In the genomic region with DNA sequence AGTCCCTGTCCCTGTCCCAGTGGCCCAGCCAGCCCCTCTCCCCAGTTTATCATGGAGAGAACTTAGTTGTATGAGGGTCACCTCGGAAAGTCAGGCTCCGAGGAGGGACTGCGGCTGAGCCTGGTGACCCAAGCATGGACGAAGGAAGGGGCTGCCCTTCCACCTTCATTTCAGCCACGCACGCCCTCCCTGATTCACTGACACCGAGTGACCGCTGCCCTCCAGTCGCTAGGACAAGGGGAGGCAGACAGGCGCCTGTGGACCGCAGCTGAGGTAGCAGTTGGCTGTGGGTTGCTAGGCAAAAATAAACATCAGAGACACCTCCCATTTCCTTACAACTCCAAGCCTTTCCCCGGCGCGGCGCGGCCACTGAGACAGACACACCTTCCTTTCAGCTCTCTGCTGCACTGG, we compare ENCODE assay signal across 8 mouse cellular contexts. TPM values are rescaled to one million over a fixed set of nuclear protein-coding genes. Genes with fewer than 3 reads are reported as not detected.
DNase-seq lines count a peak whose midpoint lies in the region; ATAC-seq and TF ChIP-seq lines count a peak whose summit lies in the region.

No protein-coding gene starts in this region.

- peaks cover 25% of the 10 kb centered on the region for H3K79me2 ChIP-seq in liver, adult 2 months (ENCODE audit: control insufficient read depth, insufficient read depth, low read length)

- H3K4me2 ChIP-seq in embryonic facial prominence, embryonic 14.5 days (ENCODE audit: low read depth, low read length), result peak overlapping the region; percentile 99
- H3K4me2 ChIP-seq in kidney, embryonic 15.5 days, result peak overlapping the region; percentile 90
- H3K4me2 ChIP-seq in stomach, embryonic 15.5 days, result peak overlapping the region; percentile 97

- ATAC-seq in embryonic facial prominence, embryonic 14.5 days (ENCODE audit: low read depth), result peak; percentile 70
- peak; percentile 82 for ATAC-seq in kidney, embryonic 15.5 days (replicated peaks; ENCODE audit: low FRiP score)
- ATAC-seq in monocyte, adult 5-6 weeks (replicated peaks; ENCODE audit: insufficient number of reproducible peaks, low FRiP score, low TSS enrichment, poor library complexity, severe bottlenecking), result peak; percentile 85
- ATAC-seq in stomach, embryonic 15.5 days (ENCODE audit: insufficient read depth, low FRiP score, low read depth), result peak; percentile 72

- no peaks in the 10 kb centered on the region for H3K27me3 ChIP-seq in embryonic facial prominence, embryonic 14.5 days (replicated peaks; ENCODE audit: control insufficient read depth, insufficient read depth, low read length)
- no peaks in the 10 kb centered on the region for H3K27me3 ChIP-seq in heart, embryonic 10.5 days (ENCODE audit: insufficient read depth, poor library complexity, severe bottlenecking)
- no peaks in the 10 kb centered on the region for H3K27me3 ChIP-seq in kidney, embryonic 15.5 days
- H3K27me3 ChIP-seq in liver, adult 2 months (ENCODE audit: control insufficient read depth, insufficient read depth, low read length), result no peaks in the 10 kb centered on the region
- no peaks in the 10 kb centered on the region for H3K27me3 ChIP-seq in stomach, embryonic 15.5 days (replicated peaks)

- peak; percentile 83 for DNase-seq in 3T3-L1 (ENCODE audit: low read depth, low spot score)
- peak; percentile 68 for DNase-seq in adrenal gland, adult 8-10 months
- peak; percentile 91 for DNase-seq in embryonic facial prominence, embryonic 14.5 days (ENCODE audit: low spot score)
- DNase-seq in heart, embryonic 10.5 days (ENCODE audit: low spot score), result peak; percentile 95
- peak; percentile 86 for DNase-seq in liver, adult 2 months (ENCODE audit: extremely low read depth, low read depth, low spot score)

- H3K9ac ChIP-seq in embryonic facial prominence, embryonic 14.5 days (ENCODE audit: low read depth, low read length), result peak overlapping the region; percentile 99
- peak overlapping the region; percentile 46 for H3K9ac ChIP-seq in kidney, embryonic 15.5 days
- H3K9ac ChIP-seq in liver, adult 2 months (ENCODE audit: low read depth, low read length), result peak overlapping the region; percentile 95
- peak overlapping the region; percentile 40; the same call in 1 of the 2 replicates for H3K9ac ChIP-seq in stomach, embryonic 15.5 days

- no peaks in the 10 kb centered on the region for H3K9me3 ChIP-seq in embryonic facial prominence, embryonic 14.5 days (ENCODE audit: control insufficient read depth, low read length)
- no peaks in the 10 kb centered on the region for H3K9me3 ChIP-seq in heart, embryonic 10.5 days
- no peaks in the 10 kb centered on the region for H3K9me3 ChIP-seq in kidney, embryonic 15.5 days (replicated peaks)
- H3K9me3 ChIP-seq in stomach, embryonic 15.5 days, result no peaks in the 10 kb centered on the region

- no peak for TF ChIP-seq CTCF in liver, adult 2 months (IDR thresholded peaks at IDR 0.05; ENCODE audit: low read depth, low read length)

- H3K36me3 ChIP-seq in embryonic facial prominence, embryonic 14.5 days (ENCODE audit: control insufficient read depth, insufficient read depth, low read length), result peaks cover 8% of the 10 kb centered on the region
- H3K36me3 ChIP-seq in heart, embryonic 10.5 days, result peaks cover 10% of the 10 kb centered on the region
- H3K36me3 ChIP-seq in kidney, embryonic 15.5 days, result peaks cover 10% of the 10 kb centered on the region
- H3K36me3 ChIP-seq in liver, adult 2 months (ENCODE audit: control insufficient read depth, insufficient read depth, low read length), result peaks cover 7% of the 10 kb centered on the region; the same call in 1 of the 2 replicates
- peaks cover 1% of the 10 kb centered on the region; the same call in 1 of the 2 replicates for H3K36me3 ChIP-seq in stomach, embryonic 15.5 days

- H3K27ac ChIP-seq in embryonic facial prominence, embryonic 14.5 days (replicated peaks; ENCODE audit: low read depth, low read length), result peak overlapping the region; percentile 95
- H3K27ac ChIP-seq in heart, embryonic 10.5 days, result peak overlapping the region; percentile 97
- peak overlapping the region; percentile 98 for H3K27ac ChIP-seq in kidney, embryonic 15.5 days
- peak overlapping the region; percentile 92 for H3K27ac ChIP-seq in liver, adult 2 months (replicated peaks; ENCODE audit: insufficient read depth, low read depth, low read length)
- peak overlapping the region; percentile 90 for H3K27ac ChIP-seq in stomach, embryonic 15.5 days

- H3K4me1 ChIP-seq in embryonic facial prominence, embryonic 14.5 days (ENCODE audit: control insufficient read depth, insufficient read depth, low read length), result peaks cover 25% of the 10 kb centered on the region
- H3K4me1 ChIP-seq in heart, embryonic 10.5 days, result peaks cover 37% of the 10 kb centered on the region
- H3K4me1 ChIP-seq in kidney, embryonic 15.5 days, result peaks cover 38% of the 10 kb centered on the region
- peaks cover 5% of the 10 kb centered on the region for H3K4me1 ChIP-seq in liver, adult 2 months (ENCODE audit: control insufficient read depth, insufficient read depth, low read length)
- H3K4me1 ChIP-seq in stomach, embryonic 15.5 days, result peaks cover 23% of the 10 kb centered on the region

- TF ChIP-seq POLR2A in liver, adult 2 months (IDR thresholded peaks at IDR 0.05; ENCODE audit: extremely low read depth, insufficient read depth, low read length), result no peak

- H3K4me3 ChIP-seq in embryonic facial prominence, embryonic 14.5 days (ENCODE audit: low read depth, low read length), result peak overlapping the region; percentile 74
- peak overlapping the region; percentile 81 for H3K4me3 ChIP-seq in heart, embryonic 10.5 days
- H3K4me3 ChIP-seq in kidney, embryonic 15.5 days (replicated peaks), result peak overlapping the region; percentile 93
- H3K4me3 ChIP-seq in liver, adult 2 months (ENCODE audit: insufficient read depth, low read depth, low read length), result peak overlapping the region; percentile 81
- H3K4me3 ChIP-seq in stomach, embryonic 15.5 days (replicated peaks), result peak overlapping the region; percentile 90

- under 1% methylated on average over 16 of the region's 16 CpGs for WGBS in embryonic facial prominence, embryonic 14.5 days
- whole genome bisulfite sequencing in heart, embryonic 10.5 days, result 0% methylated on average over 16 of the region's 16 CpGs
- WGBS in kidney, embryonic 15.5 days, result under 1% methylated on average over 16 of the region's 16 CpGs
- 0% methylated on average over 16 of the region's 16 CpGs for WGBS in liver, adult 2 months
- 0% methylated on average over 16 of the region's 16 CpGs for WGBS in stomach, embryonic 15.5 days

RNA-seq across cellular contexts. Expression of a gene that starts 0.4 kb away (rescaled TPM):
- 10 to 100 TPM; 16.1 to 34.9 (median 26.4) TPM for total RNA-seq in adrenal gland, adult 8-10 months (2022)
- 13.1 and 14.7 TPM in 2 replicates for polyA plus RNA-seq in embryonic facial prominence, embryonic 14.5 days (2014; fragmentation: Nextera tagmentation; extraction: Ambion mirVana)
- 9.3 and 11.4 TPM in 2 replicates for polyA plus RNA-seq in heart, embryonic 10.5 days (2016; fragmentation: Nextera tagmentation; extraction: Ambion mirVana)
- 8.4 and 9.3 TPM in 2 replicates for polyA plus RNA-seq in kidney, embryonic 15.5 days (2015; fragmentation: Nextera tagmentation; extraction: Ambion mirVana)
- 19.3 and 20.0 TPM in 2 replicates for total RNA-seq in liver, adult 2 months (2014; rRNA removed)
- 12.1 TPM in 2 replicates for polyA plus RNA-seq in liver, adult 2 months (2012; rRNA removed)
- 54.2 to 64.6 TPM (median 61.5 TPM) in 3 replicates for total RNA-seq in monocyte, adult 5-6 weeks (2017)
- polyA plus RNA-seq in stomach, embryonic 15.5 days (2015; fragmentation: Nextera tagmentation; extraction: Ambion mirVana), result 9.7 and 9.8 TPM in 2 replicates

Comparison
In these comparisons a context has a peak if more than half of its experiments do, and no peak if none do; other contexts are left out.
1. Peak in every context shown above with its lines: DNase-seq, ATAC-seq, H3K4me3 ChIP-seq and H3K27ac ChIP-seq.
2. H3K9ac ChIP-seq: peak in every context shown above with its lines; median percentile 99 in embryonic facial prominence, embryonic 14.5 days; 95 in liver, adult 2 months; 46 in kidney, embryonic 15.5 days; 40 in stomach, embryonic 15.5 days.